Mouse (Mus musculus): ENCODE data around the gene Prokr1. TPM values are rescaled to one million over a fixed set of nuclear protein-coding genes. Genes with fewer than 3 reads are reported as not detected.

Prokr1 gene
- polyA plus RNA-seq, 1 experiment from 2014 or later: 0.92 TPM

DNA sequence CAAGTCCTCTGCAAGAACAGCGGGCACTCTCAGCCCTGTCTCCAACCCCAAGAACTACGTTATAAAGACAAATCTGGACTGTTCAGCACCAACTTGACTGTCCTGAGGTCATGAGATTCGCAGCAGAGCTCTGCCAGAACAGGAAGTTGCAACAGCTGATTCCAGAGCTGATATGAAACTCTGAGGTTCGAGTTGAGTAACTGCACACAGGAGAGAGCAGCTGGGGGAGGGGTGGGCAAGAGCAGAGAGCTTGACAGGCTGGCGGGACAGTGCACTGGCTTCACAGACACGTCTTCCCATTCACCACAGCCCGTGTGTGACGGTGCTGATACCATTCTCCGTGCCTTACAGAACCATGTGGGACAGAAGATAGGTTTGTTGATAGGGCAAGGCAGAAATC lies 48.5 kb downstream of the Prokr1 start:
- H3K4me3 ChIP-seq (ENCODE audit: low read depth, low read length): no peak overlapping the region
- H3K9me3 ChIP-seq (ENCODE audit: control insufficient read depth, low read length): 0 out of 2 replicates have a peak, but pooled peaks cover 3% of the 10 kb centered on the region
- no peak overlapping the region for H3K4me2 ChIP-seq (replicated peaks; ENCODE audit: low read depth)
- ATAC-seq (ENCODE audit: low FRiP score, low TSS enrichment) (no peak), DNase-seq (ENCODE audit: low spot score) (no peak)
- WGBS: 63% methylated on average over 9 of the region's 9 CpGs
- H3K4me1 ChIP-seq (replicated peaks; ENCODE audit: control insufficient read depth, insufficient read depth): no peaks in the 10 kb centered on the region
- H3K36me3 ChIP-seq (ENCODE audit: control insufficient read depth, insufficient read depth, low read length): no peaks in the 10 kb centered on the region
- no peak overlapping the region for H3K9ac ChIP-seq (ENCODE audit: low read length)
- H3K27ac ChIP-seq (replicated peaks): no peak overlapping the region
- TF ChIP-seq EP300 (optimal IDR thresholded peaks at IDR 0.05) (no peak), CTCF (IDR thresholded peaks at IDR 0.05; ENCODE audit: low read depth) (no peak)
- no peaks in the 10 kb centered on the region for H3K27me3 ChIP-seq (ENCODE audit: control insufficient read depth, insufficient read depth, low read length)

DNA sequence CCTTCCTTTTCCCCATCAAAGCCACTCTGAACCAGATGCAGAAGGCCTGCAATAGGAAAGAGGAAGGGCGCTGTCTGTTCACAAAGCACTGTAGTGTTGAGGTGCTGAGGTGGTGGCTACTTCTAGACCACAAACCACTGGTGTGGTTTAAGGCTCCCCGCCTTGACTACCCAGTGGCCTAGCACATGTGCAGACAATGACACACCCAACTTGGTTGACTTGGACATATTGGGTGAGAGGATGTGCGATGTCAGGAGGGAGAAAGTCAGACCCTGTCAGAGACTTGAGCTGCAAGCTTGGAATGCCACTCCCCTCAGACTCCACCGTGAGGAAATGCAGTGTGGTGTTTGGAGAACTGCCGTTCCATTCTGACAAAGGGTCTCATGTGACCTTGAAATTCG lies 49.4 kb downstream of the Prokr1 start:
- Histone ChIP-seq H3K4me2 (replicated peaks; ENCODE audit: low read depth) (no peak overlapping the region), H3K9me3 (ENCODE audit: control insufficient read depth, low read length) (no peaks in the 10 kb centered on the region), H3K27me3 (ENCODE audit: control insufficient read depth, insufficient read depth, low read length) (no peaks in the 10 kb centered on the region), H3K27ac (replicated peaks) (no peak overlapping the region), H3K4me1 (replicated peaks; ENCODE audit: control insufficient read depth, insufficient read depth) (no peaks in the 10 kb centered on the region), H3K4me3 (ENCODE audit: low read depth, low read length) (no peak overlapping the region), H3K9ac (ENCODE audit: low read length) (no peak overlapping the region), H3K36me3 (ENCODE audit: control insufficient read depth, insufficient read depth, low read length) (no peaks in the 10 kb centered on the region)
- WGBS: 76% methylated on average over 6 of the region's 6 CpGs
- no peak for DNase-seq (ENCODE audit: low spot score)
- no peak for TF ChIP-seq EP300 (optimal IDR thresholded peaks at IDR 0.05)
- ATAC-seq (ENCODE audit: low FRiP score, low TSS enrichment): no peak

DNA sequence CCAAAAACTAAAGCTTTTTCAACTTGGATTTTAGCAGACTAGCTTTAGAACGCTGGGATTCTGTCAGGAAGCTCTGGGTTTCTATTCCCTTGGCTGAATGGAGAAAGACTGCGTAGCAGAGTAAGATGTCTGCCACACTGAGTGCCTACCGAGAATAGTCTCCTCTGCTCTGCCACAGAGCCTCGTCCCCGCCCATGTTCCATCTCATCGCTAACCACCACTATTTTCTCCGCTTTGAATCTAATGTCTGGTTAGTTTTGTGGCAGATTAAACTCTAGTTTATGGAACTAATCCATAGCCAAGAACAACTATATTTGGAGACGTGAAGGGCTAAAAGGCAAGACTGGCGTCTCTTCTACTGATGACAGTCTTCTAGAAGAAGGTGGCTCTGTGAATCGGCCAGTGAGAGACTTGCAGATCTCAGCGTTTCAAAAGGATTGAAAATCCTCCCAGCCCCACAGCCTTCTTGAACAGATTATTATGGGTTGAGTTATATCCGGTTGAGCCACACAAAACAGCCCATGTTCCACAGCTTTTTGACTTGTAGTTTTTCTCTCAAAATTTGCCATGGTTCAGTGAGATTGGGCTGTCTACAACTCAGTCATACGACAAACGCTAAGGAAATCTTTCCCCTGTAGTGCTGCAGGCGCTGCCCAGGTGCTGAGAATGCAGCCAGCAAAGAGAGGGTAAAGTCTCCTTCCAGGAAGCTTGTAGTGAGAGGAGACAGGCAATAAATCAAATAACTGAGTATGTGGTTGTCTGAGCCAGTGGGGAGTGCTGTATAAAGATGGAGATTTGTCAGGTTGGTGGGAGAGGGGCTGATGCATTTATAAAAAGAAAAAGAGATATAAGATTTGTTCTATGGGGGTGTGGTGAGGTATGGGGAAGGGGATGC lies 51.9 kb downstream of the Prokr1 start:
- H3K4me2 ChIP-seq (replicated peaks; ENCODE audit: low read depth): no peak overlapping the region
- WGBS: 70% methylated on average over 15 of the region's 15 CpGs
- TF ChIP-seq EP300 (optimal IDR thresholded peaks at IDR 0.05) (no peak), CTCF (IDR thresholded peaks at IDR 0.05; ENCODE audit: low read depth) (no peak)
- H3K9me3 ChIP-seq (ENCODE audit: control insufficient read depth, low read length): no peaks in the 10 kb centered on the region
- H3K27me3 ChIP-seq (ENCODE audit: control insufficient read depth, insufficient read depth, low read length): no peaks in the 10 kb centered on the region
- ATAC-seq (ENCODE audit: low FRiP score, low TSS enrichment) (no peak), DNase-seq (ENCODE audit: low spot score) (no peak)
- no peak overlapping the region for H3K4me3 ChIP-seq (ENCODE audit: low read depth, low read length)
- H3K4me1 ChIP-seq (replicated peaks; ENCODE audit: control insufficient read depth, insufficient read depth): no peaks in the 10 kb centered on the region
- H3K9ac ChIP-seq (ENCODE audit: low read length): no peak overlapping the region
- no peak overlapping the region for H3K27ac ChIP-seq (replicated peaks)
- no peaks in the 10 kb centered on the region for H3K36me3 ChIP-seq (ENCODE audit: control insufficient read depth, insufficient read depth, low read length)

DNA sequence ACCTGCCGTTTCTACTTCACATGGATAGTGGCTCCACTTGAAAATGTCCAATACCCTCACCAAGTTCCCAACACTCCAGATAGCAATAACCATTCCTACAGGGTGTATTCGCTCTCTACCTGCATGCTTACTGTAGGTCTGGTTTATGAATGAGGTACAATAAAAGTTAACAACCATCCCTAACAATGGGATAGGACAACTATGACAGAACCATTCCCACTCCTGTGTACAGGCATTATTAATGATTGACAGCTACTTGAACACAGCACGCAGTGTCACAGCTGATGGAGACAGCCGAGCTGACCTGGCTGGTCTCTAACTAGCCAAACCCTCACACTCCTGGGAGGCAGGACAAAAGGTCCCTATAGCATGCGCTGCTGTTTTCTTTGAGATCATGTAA lies 52.9 kb downstream of the Prokr1 start:
- Histone ChIP-seq H3K4me1 (replicated peaks; ENCODE audit: control insufficient read depth, insufficient read depth) (no peaks in the 10 kb centered on the region), H3K4me3 (ENCODE audit: low read depth, low read length) (no peak overlapping the region), H3K36me3 (ENCODE audit: control insufficient read depth, insufficient read depth, low read length) (no peaks in the 10 kb centered on the region), H3K4me2 (replicated peaks; ENCODE audit: low read depth) (no peak overlapping the region), H3K27ac (replicated peaks) (no peak overlapping the region), H3K9ac (ENCODE audit: low read length) (no peak overlapping the region), H3K27me3 (ENCODE audit: control insufficient read depth, insufficient read depth, low read length) (no peaks in the 10 kb centered on the region), H3K9me3 (ENCODE audit: control insufficient read depth, low read length) (no peaks in the 10 kb centered on the region)
- ATAC-seq (ENCODE audit: low FRiP score, low TSS enrichment): no peak
- 62% methylated on average over 5 of the region's 5 CpGs for WGBS
- no peak for TF ChIP-seq CTCF (IDR thresholded peaks at IDR 0.05; ENCODE audit: low read depth)
- TF ChIP-seq EP300 (optimal IDR thresholded peaks at IDR 0.05): no peak
- DNase-seq (ENCODE audit: low spot score): no peak

DNA sequence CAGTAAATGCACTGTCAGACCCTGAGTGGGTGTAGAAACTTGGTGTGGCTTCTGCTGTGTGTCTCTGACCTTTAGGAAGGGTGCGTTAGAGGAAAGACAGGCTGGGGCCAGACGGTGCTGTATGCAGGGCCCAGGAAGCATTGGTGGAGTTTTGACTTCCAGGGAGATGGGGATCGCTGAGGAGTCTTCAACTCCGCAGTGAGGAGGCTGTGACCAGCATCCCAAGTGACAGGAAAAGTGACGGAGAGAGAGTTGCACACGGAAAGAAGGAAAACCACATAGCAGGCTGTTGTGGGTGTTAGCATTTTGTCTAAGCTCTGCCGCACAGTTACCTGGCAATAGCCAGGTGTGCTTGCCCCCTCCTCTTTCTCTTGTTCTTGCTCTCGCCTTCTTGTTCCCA lies 54.3 kb downstream of the Prokr1 start:
- TF ChIP-seq EP300 (optimal IDR thresholded peaks at IDR 0.05) (no peak), CTCF (IDR thresholded peaks at IDR 0.05; ENCODE audit: low read depth) (no peak)
- no peaks in the 10 kb centered on the region for H3K36me3 ChIP-seq (ENCODE audit: control insufficient read depth, insufficient read depth, low read length)
- H3K27me3 ChIP-seq (ENCODE audit: control insufficient read depth, insufficient read depth, low read length): no peaks in the 10 kb centered on the region
- H3K4me3 ChIP-seq (ENCODE audit: low read depth, low read length): no peak overlapping the region
- no peak overlapping the region for H3K9ac ChIP-seq (ENCODE audit: low read length)
- no peak overlapping the region for H3K4me2 ChIP-seq (replicated peaks; ENCODE audit: low read depth)
- ATAC-seq (ENCODE audit: low FRiP score, low TSS enrichment) (no peak), DNase-seq (ENCODE audit: low spot score) (no peak)
- no peaks in the 10 kb centered on the region for H3K9me3 ChIP-seq (ENCODE audit: control insufficient read depth, low read length)
- H3K27ac ChIP-seq (replicated peaks): no peak overlapping the region
- WGBS: 66% methylated on average over 8 of the region's 8 CpGs
- H3K4me1 ChIP-seq (replicated peaks; ENCODE audit: control insufficient read depth, insufficient read depth): no peaks in the 10 kb centered on the region

DNA sequence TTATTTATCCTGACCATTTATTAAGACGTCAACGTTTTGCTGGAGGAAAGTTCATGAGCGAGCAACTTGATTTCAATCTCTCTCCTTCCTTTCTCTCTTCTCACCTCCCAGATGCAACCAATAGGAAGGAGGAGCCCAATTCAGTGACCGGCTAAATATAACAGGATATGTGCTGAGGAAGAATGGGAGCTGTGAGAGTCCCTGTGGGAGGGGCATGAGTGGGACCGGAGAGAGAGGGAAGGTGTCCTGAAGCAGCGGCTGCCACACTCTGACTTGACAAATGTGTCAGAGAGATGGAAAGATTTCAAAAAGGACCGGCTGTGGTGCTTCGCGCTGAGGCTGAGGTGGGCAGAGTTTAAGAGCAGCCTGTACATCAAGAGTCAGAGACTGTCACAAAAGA lies 54.9 kb downstream of the Prokr1 start:
- DNase-seq (ENCODE audit: low spot score): no peak
- Histone ChIP-seq H3K27me3 (ENCODE audit: control insufficient read depth, insufficient read depth, low read length) (no peaks in the 10 kb centered on the region), H3K9me3 (ENCODE audit: control insufficient read depth, low read length) (no peaks in the 10 kb centered on the region), H3K4me2 (replicated peaks; ENCODE audit: low read depth) (no peak overlapping the region), H3K9ac (ENCODE audit: low read length) (no peak overlapping the region), H3K4me3 (ENCODE audit: low read depth, low read length) (no peak overlapping the region), H3K27ac (replicated peaks) (no peak overlapping the region), H3K4me1 (replicated peaks; ENCODE audit: control insufficient read depth, insufficient read depth) (no peaks in the 10 kb centered on the region), H3K36me3 (ENCODE audit: control insufficient read depth, insufficient read depth, low read length) (no peaks in the 10 kb centered on the region)
- no peak for ATAC-seq (ENCODE audit: low FRiP score, low TSS enrichment)
- 36% methylated on average over 9 of the region's 9 CpGs for WGBS
- no peak for TF ChIP-seq EP300 (optimal IDR thresholded peaks at IDR 0.05)
- no peak for TF ChIP-seq CTCF (IDR thresholded peaks at IDR 0.05; ENCODE audit: low read depth)

Data from stomach, postnatal 0 days (tissue).